ENCODE assay signal across 15 mouse cellular contexts in the genomic region with DNA sequence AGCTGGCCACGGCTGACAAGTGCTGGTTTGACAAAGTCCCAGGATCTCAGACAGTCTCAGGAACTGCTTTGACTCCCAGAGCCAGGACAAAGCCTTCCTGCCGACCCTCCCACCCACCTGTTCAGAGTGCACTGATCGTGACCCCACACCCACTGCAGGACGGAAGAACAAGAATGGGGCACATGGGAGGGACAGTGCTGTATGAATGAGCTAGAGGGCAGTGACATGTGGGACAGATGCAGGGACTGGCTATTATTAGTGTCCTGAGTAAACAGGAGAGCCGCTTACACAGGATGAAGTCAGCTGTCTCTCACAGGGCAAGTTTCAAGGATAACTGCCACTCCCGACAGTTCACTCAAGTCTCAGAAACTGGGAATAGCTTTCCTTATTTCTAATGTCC. TPM values are rescaled to one million over a fixed set of nuclear protein-coding genes. Genes with fewer than 3 reads are reported as not detected.
A peak's percentile ranks its signal among the peaks of the same experiment; 100 is the strongest.
DNase-seq lines count a peak whose midpoint lies in the region; ATAC-seq and TF ChIP-seq lines count a peak whose summit lies in the region.
"Had no signal": no experiment of that assay in that cellular context is flagged by ENCODE, and none has a peak within 500 bp of the region (broad histone marks: within the 10 kb centered on the region; RNA-seq: fewer than 3 reads in every experiment).

No protein-coding gene starts in this region.

- H3K4me1 ChIP-seq in liver, postnatal 0 days (ENCODE audit: insufficient read depth), result peaks cover 4% of the 10 kb centered on the region; the same call in 1 of the 2 replicates
- H3K4me1 ChIP-seq in liver, embryonic 11.5 days (replicated peaks; ENCODE audit: control insufficient read depth, insufficient read depth, low read length), result no peaks in the 10 kb centered on the region
- no peaks in the 10 kb centered on the region for H3K4me1 ChIP-seq in heart, embryonic 11.5 days (ENCODE audit: control insufficient read depth, insufficient read depth, low read length)
- H3K4me1 ChIP-seq in intestine, postnatal 0 days (replicated peaks; ENCODE audit: control insufficient read depth, insufficient read depth, low read length), result no peaks in the 10 kb centered on the region; the same call in 1 of the 2 replicates
- no peaks in the 10 kb centered on the region for H3K4me1 ChIP-seq in cerebellum, adult 2 months (ENCODE audit: control insufficient read depth, insufficient read depth, low read length)
- peaks cover 5% of the 10 kb centered on the region; the same call in 1 of the 2 replicates for H3K4me1 ChIP-seq in forebrain, embryonic 10.5 days
- H3K4me1 ChIP-seq: liver, embryonic 15.5 days had no signal

- no peak for TF ChIP-seq CTCF in liver, postnatal 0 days (IDR thresholded peaks at IDR 0.05; ENCODE audit: low read depth)
- TF ChIP-seq CTCF in intestine, postnatal 0 days (IDR thresholded peaks at IDR 0.05; ENCODE audit: low read depth), result peak; percentile 25; the same call in 1 of the 2 replicates
- TF ChIP-seq CTCF in cerebellum, adult 2 months (IDR thresholded peaks at IDR 0.05; ENCODE audit: borderline replicate concordance, insufficient read depth, low read depth, low read length), result no peak

- no peak overlapping the region for H3K4me2 ChIP-seq in liver, postnatal 0 days (ENCODE audit: low read depth, low read length)
- no peak overlapping the region for H3K4me2 ChIP-seq in liver, embryonic 11.5 days
- no peak overlapping the region for H3K4me2 ChIP-seq in heart, embryonic 11.5 days
- peak overlapping the region; percentile 38 for H3K4me2 ChIP-seq in intestine, postnatal 0 days (replicated peaks; ENCODE audit: low read depth)
- H3K4me2 ChIP-seq: liver, embryonic 15.5 days had no signal

- no peaks in the 10 kb centered on the region for H3K9me3 ChIP-seq in liver, postnatal 0 days (ENCODE audit: low read length)
- no peaks in the 10 kb centered on the region for H3K9me3 ChIP-seq in liver, embryonic 11.5 days (ENCODE audit: control insufficient read depth, low read length)
- no peaks in the 10 kb centered on the region for H3K9me3 ChIP-seq in heart, embryonic 11.5 days (replicated peaks; ENCODE audit: control insufficient read depth, low read length)
- H3K9me3 ChIP-seq in intestine, postnatal 0 days (ENCODE audit: control insufficient read depth), result no peaks in the 10 kb centered on the region
- H3K9me3 ChIP-seq in forebrain, embryonic 10.5 days, result no peaks in the 10 kb centered on the region
- H3K9me3 ChIP-seq: liver, embryonic 15.5 days; midbrain, embryonic 10.5 days had no signal

- peak; percentile 59 for DNase-seq in gastrocnemius, adult 18-20 months (ENCODE audit: low spot score)
- DNase-seq in gastrocnemius, postnatal 4 days (ENCODE audit: low spot score in 2 of 2), result no peak
- DNase-seq in liver, postnatal 0 days, result no peak
- no peak for DNase-seq in liver, embryonic 11.5 days (ENCODE audit: low spot score)
- no peak for DNase-seq in cerebellum, adult 2 months
- no peak for DNase-seq in forebrain, embryonic 10.5 days (ENCODE audit: extremely low spot score, low spot score)
- DNase-seq: adrenal gland, postnatal 25 days; kidney, postnatal 14 days; layer of hippocampus, postnatal 36 days; right cerebral cortex, postnatal 14 days; thymus, postnatal 25 days had no signal

- 47% methylated on average over 6 of the region's 6 CpGs for WGBS in liver, postnatal 0 days (ENCODE audit: insufficient replicate concordance)
- WGBS in liver, embryonic 11.5 days, result 60% methylated on average over 6 of the region's 6 CpGs
- 35% methylated on average over 6 of the region's 6 CpGs for WGBS in heart, embryonic 11.5 days (ENCODE audit: insufficient replicate concordance)
- 26% methylated on average over 6 of the region's 6 CpGs for WGBS in intestine, postnatal 0 days
- WGBS in cerebellum, adult 2 months, result 63% methylated on average over 6 of the region's 6 CpGs
- 58% methylated on average over 6 of the region's 6 CpGs for WGBS in forebrain, embryonic 10.5 days

- H3K4me3 ChIP-seq in liver, postnatal 0 days (ENCODE audit: low read depth, low read length), result no peak overlapping the region
- H3K4me3 ChIP-seq in liver, embryonic 11.5 days (ENCODE audit: low read depth, low read length), result no peak overlapping the region
- no peak overlapping the region for H3K4me3 ChIP-seq in heart, embryonic 11.5 days (ENCODE audit: low read depth, low read length)
- H3K4me3 ChIP-seq in intestine, postnatal 0 days (ENCODE audit: low read depth, low read length), result no peak overlapping the region
- H3K4me3 ChIP-seq in cerebellum, adult 2 months (replicated peaks; ENCODE audit: insufficient read depth, low read depth, low read length), result no peak overlapping the region
- H3K4me3 ChIP-seq in forebrain, embryonic 10.5 days, result no peak overlapping the region
- H3K4me3 ChIP-seq: liver, embryonic 15.5 days; midbrain, embryonic 10.5 days had no signal

- peak; percentile 82 for ATAC-seq in liver, postnatal 0 days
- no peak for ATAC-seq in liver, embryonic 11.5 days (replicated peaks; ENCODE audit: low FRiP score)
- peak; percentile 42; the same call in 1 of the 2 replicates for ATAC-seq in heart, embryonic 11.5 days (replicated peaks; ENCODE audit: insufficient number of reproducible peaks, low FRiP score, low TSS enrichment)
- ATAC-seq in intestine, postnatal 0 days, result peak; percentile 81

- no peak overlapping the region for H3K27ac ChIP-seq in liver, postnatal 0 days (ENCODE audit: low read depth)
- no peak overlapping the region for H3K27ac ChIP-seq in liver, embryonic 11.5 days (ENCODE audit: low read depth, low read length)
- H3K27ac ChIP-seq in heart, embryonic 11.5 days (ENCODE audit: low read depth, low read length), result no peak overlapping the region
- H3K27ac ChIP-seq in intestine, postnatal 0 days (ENCODE audit: low read depth, low read length), result peak overlapping the region; percentile 60
- no peak overlapping the region for H3K27ac ChIP-seq in cerebellum, adult 2 months (ENCODE audit: insufficient read depth, low read length)
- no peak overlapping the region for H3K27ac ChIP-seq in forebrain, embryonic 10.5 days
- H3K27ac ChIP-seq: liver, embryonic 15.5 days; midbrain, embryonic 10.5 days had no signal

- H3K36me3 ChIP-seq in liver, postnatal 0 days (replicated peaks; ENCODE audit: insufficient read depth, low read length), result no peaks in the 10 kb centered on the region
- no peaks in the 10 kb centered on the region for H3K36me3 ChIP-seq in liver, embryonic 11.5 days (ENCODE audit: control insufficient read depth, insufficient read depth, low read length)
- H3K36me3 ChIP-seq in heart, embryonic 11.5 days (ENCODE audit: control insufficient read depth, insufficient read depth, low read length), result no peaks in the 10 kb centered on the region
- H3K36me3 ChIP-seq in intestine, postnatal 0 days (ENCODE audit: control insufficient read depth, insufficient read depth), result no peaks in the 10 kb centered on the region
- no peaks in the 10 kb centered on the region for H3K36me3 ChIP-seq in forebrain, embryonic 10.5 days (replicated peaks)
- H3K36me3 ChIP-seq: liver, embryonic 15.5 days; midbrain, embryonic 10.5 days had no signal

- no peak for TF ChIP-seq EP300 in liver, postnatal 0 days (IDR thresholded peaks at IDR 0.05; ENCODE audit: low read depth)

- H3K27me3 ChIP-seq in liver, postnatal 0 days (ENCODE audit: insufficient read depth, low read length), result no peaks in the 10 kb centered on the region
- H3K27me3 ChIP-seq in liver, embryonic 11.5 days (replicated peaks; ENCODE audit: control insufficient read depth, insufficient read depth, low read length), result no peaks in the 10 kb centered on the region
- no peaks in the 10 kb centered on the region for H3K27me3 ChIP-seq in heart, embryonic 11.5 days (ENCODE audit: control insufficient read depth, insufficient read depth, low read length)
- H3K27me3 ChIP-seq in intestine, postnatal 0 days (replicated peaks; ENCODE audit: control insufficient read depth, insufficient read depth, low read length), result no peaks in the 10 kb centered on the region
- no peaks in the 10 kb centered on the region for H3K27me3 ChIP-seq in cerebellum, adult 2 months (ENCODE audit: control insufficient read depth, insufficient read depth, low read length)
- no peaks in the 10 kb centered on the region for H3K27me3 ChIP-seq in forebrain, embryonic 10.5 days (ENCODE audit: poor library complexity, severe bottlenecking)
- H3K27me3 ChIP-seq: liver, embryonic 15.5 days had no signal

- H3K9ac ChIP-seq in liver, postnatal 0 days (replicated peaks), result no peak overlapping the region
- no peak overlapping the region for H3K9ac ChIP-seq in liver, embryonic 11.5 days (ENCODE audit: low read depth, low read length)
- no peak overlapping the region for H3K9ac ChIP-seq in heart, embryonic 11.5 days (ENCODE audit: low read depth, low read length)
- H3K9ac ChIP-seq in intestine, postnatal 0 days (ENCODE audit: low read depth, low read length), result no peak overlapping the region
- H3K9ac ChIP-seq: liver, embryonic 15.5 days had no signal

- TF ChIP-seq POLR2A in cerebellum, adult 2 months (IDR thresholded peaks at IDR 0.05; ENCODE audit: borderline replicate concordance, insufficient read depth, low read length), result no peak

RNA-seq across cellular contexts. Expression of gene Wipf3, which starts 20.1 kb away (rescaled TPM):
- total RNA-seq in gastrocnemius, adult 18-20 months (2021), result 10 to 100 TPM; 12.5 to 13.7 TPM
- total RNA-seq in gastrocnemius, postnatal 4 days (2021), result 1 to 10 TPM; 7.1 to 7.5 TPM
- polyA plus RNA-seq in liver, postnatal 0 days (2015; fragmentation: Nextera tagmentation; extraction: Ambion mirVana), result 0.31 and 0.34 TPM in 2 replicates
- polyA plus RNA-seq in liver, embryonic 11.5 days (2014; fragmentation: Nextera tagmentation; extraction: Ambion mirVana), result 0.26 and 0.47 TPM in 2 replicates
- polyA plus RNA-seq in heart, embryonic 11.5 days (2014; fragmentation: Nextera tagmentation; extraction: Ambion mirVana), result 3.5 and 3.8 TPM in 2 replicates
- 4.5 and 5.7 TPM in 2 replicates for polyA plus RNA-seq in intestine, postnatal 0 days (2015; fragmentation: Nextera tagmentation; extraction: Ambion mirVana)
- polyA plus RNA-seq in cerebellum, adult 2 months (2012; rRNA removed), result 19.7 and 21.6 TPM in 2 replicates
- 0.72 and 0.90 TPM in 2 replicates for polyA plus RNA-seq in forebrain, embryonic 10.5 days (2016; fragmentation: Nextera tagmentation; extraction: Ambion mirVana)
